Comparison of ENCODE assay signal across 22 mouse cellular contexts in genomic region chr1:47217088-47217487, GRCm38 (mm10).
DNase-seq lines count a peak whose midpoint lies in the region; ATAC-seq and TF ChIP-seq lines count a peak whose summit lies in the region.
"Had no signal": no experiment of that assay in that cellular context is flagged by ENCODE, and none has a peak within 500 bp of the region (broad histone marks: within the 10 kb centered on the region; RNA-seq: fewer than 3 reads in every experiment).

No protein-coding gene starts in this region.

- no peak overlapping the region for H3K4me3 ChIP-seq in left cerebral cortex, adult 2 months
- H3K4me3 ChIP-seq in olfactory bulb, adult 2 months (ENCODE audit: insufficient read depth, low read depth, low read length): no peak overlapping the region
- H3K4me3 ChIP-seq: embryonic facial prominence, embryonic 15.5 days; heart, embryonic 10.5 days; hindbrain, embryonic 10.5 days; kidney, embryonic 15.5 days; limb, embryonic 13.5 days; liver, embryonic 13.5 days; midbrain, embryonic 12.5 days had no signal

- no peak for TF ChIP-seq CTCF in left cerebral cortex, adult 2 months (IDR thresholded peaks at IDR 0.05)
- no peak for TF ChIP-seq CTCF in olfactory bulb, adult 2 months (IDR thresholded peaks at IDR 0.05; ENCODE audit: insufficient read depth, low read depth, low read length)

- WGBS in olfactory bulb, adult 2 months: 28% methylated on average over 2 of the region's 2 CpGs

- ATAC-seq in megakaryocyte progenitor cell, adult 5-6 weeks (replicated peaks; ENCODE audit: poor library complexity): no peak
- ATAC-seq: forebrain, embryonic 16.5 days; hindbrain, embryonic 16.5 days had no signal

- H3K4me1 ChIP-seq in olfactory bulb, adult 2 months (ENCODE audit: control insufficient read depth, insufficient read depth, low read length): peaks cover 4% of the 10 kb centered on the region
- H3K4me1 ChIP-seq: embryonic facial prominence, embryonic 15.5 days; heart, embryonic 10.5 days; hindbrain, embryonic 10.5 days; kidney, embryonic 15.5 days; limb, embryonic 13.5 days; liver, embryonic 13.5 days; midbrain, embryonic 12.5 days had no signal

- no peak for TF ChIP-seq POLR2A in olfactory bulb, adult 2 months (IDR thresholded peaks at IDR 0.05; ENCODE audit: insufficient read depth, low read depth, low read length)

- intact Hi-C loops in left cerebral cortex, adult 2 months (cut with DNase I): no loop called here
- intact Hi-C loops in left cerebral cortex, postnatal 10 days (cut with DNase I): no loop called here

- no peak overlapping the region for H3K27ac ChIP-seq in left cerebral cortex, adult 2 months
- H3K27ac ChIP-seq in olfactory bulb, adult 2 months (ENCODE audit: insufficient read depth, low read depth, low read length): peak overlapping the region; percentile 53
- H3K27ac ChIP-seq: embryonic facial prominence, embryonic 15.5 days; heart, embryonic 10.5 days; hindbrain, embryonic 10.5 days; kidney, embryonic 15.5 days; limb, embryonic 13.5 days; liver, embryonic 13.5 days; midbrain, embryonic 12.5 days; stomach, postnatal 0 days had no signal

- peak; percentile 12 to 22 for DNase-seq in left cerebral cortex, adult 2 months (ENCODE audit: extremely low spot score in 1 of 2, low spot score in 2 of 2)
- DNase-seq in left cerebral cortex, postnatal 10 days (ENCODE audit: extremely low spot score in 1 of 2, low spot score in 2 of 2): no peak
- peak; percentile 46 for DNase-seq in right cerebral cortex, adult 18-20 months
- no peak for DNase-seq in right cerebral cortex, postnatal 10 days (ENCODE audit: low spot score in 2 of 2)
- peak; percentile 14 for DNase-seq in fibroblast of lung, adult 2 months (ENCODE audit: low read depth)
- DNase-seq: adrenal gland, postnatal 25 days; cerebellum, adult 9-11 months; gastrocnemius, postnatal 10 days; kidney, adult 11 months; kidney, postnatal 36 days; liver, embryonic 13.5 days had no signal

Comparison
In these comparisons a context has a peak if more than half of its experiments do, and no peak if none do; other contexts are left out.
1. DNase-seq: peak in left cerebral cortex, adult 2 months (2 of 2), right cerebral cortex, adult 18-20 months (single experiment) and fibroblast of lung, adult 2 months (single experiment); none in left cerebral cortex, postnatal 10 days (0 of 2) and right cerebral cortex, postnatal 10 days (0 of 2).